Mouse (Mus musculus): ENCODE results near the gene Nrcam.

DNA sequence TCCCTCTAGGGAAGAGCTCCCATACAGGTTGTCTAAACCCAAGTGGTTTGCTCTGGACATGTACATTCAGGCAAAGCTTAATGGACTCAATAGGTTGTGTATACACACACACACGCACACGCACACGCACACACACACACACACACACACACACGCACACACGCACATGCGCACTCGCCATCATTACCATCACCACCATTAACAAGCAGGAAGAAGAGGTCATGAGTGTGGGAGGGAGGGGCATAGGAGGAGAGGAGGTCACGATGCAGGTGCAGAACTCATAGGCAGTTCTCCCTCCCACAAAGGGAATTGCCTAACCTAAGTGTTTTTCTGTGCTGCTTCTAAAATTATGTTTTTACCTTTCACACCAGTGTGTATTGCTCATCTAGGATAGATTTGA, 41.7 kb upstream of the Nrcam start:
- TF ChIP-seq CTCF (IDR thresholded peaks at IDR 0.05; ENCODE audit: low read depth) (no peak), EP300 (IDR thresholded peaks at IDR 0.05; ENCODE audit: low read depth) (no peak)
